Mouse (Mus musculus): Measurements from ENCODE around the gene Rps6kb1.

GRCm38 (mm10) chr11:86586177-86586867 is 41.7 kb upstream of the Rps6kb1 start:
- TF ChIP-seq CTCF (IDR thresholded peaks at IDR 0.05; ENCODE audit: low read depth) (no peak), EP300 (optimal IDR thresholded peaks at IDR 0.05) (no peak)
